Mouse (Mus musculus) urinary bladder, postnatal 25 days (tissue): ENCODE results near the gene Ccz1.

Source experiments
- DNase-seq: peaks from one replicate; pipeline ENCODE4 v3.0.0; 2022; ENCODE audit warnings: low spot score

Ccz1 gene

DNA sequence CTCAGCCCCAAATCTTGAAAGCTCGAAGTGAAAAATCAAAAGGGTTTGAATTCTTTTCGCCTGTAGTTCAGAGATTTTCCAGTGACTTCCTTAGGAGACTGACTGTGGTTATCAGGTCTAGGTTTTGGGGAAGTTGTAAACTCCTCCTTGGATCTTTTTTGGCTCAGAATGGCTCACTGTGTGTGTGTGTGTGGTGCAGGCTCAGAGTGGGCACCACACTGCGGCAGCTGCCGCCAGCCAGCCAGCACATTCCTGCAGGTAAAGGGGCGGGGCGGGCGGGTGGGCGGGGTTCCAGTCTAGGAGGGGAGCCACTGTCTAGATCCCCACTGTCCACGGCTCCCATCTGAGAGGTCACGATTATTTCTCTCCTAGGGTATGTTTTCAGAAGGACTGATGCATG lies 73.1 kb downstream of the Ccz1 start:
- no peak for DNase-seq
